Mouse (Mus musculus): ENCODE data around the gene Susd1. TPM values are rescaled to one million over a fixed set of nuclear protein-coding genes. Genes with fewer than 3 reads are reported as not detected.

Susd1 gene
- total and polyA plus RNA-seq, 3 experiments, result 1.6 to 6.1 (median 4.1) TPM

- H3K4me1 ChIP-seq (ENCODE audit: control insufficient read depth in 1 of 2, insufficient read depth in 2 of 2), result peaks cover 11 to 69% of the 10 kb centered on the region in 2 experiments
- H3K27ac ChIP-seq (ENCODE audit: insufficient read depth, low read depth), result no peak overlapping the region
- H3K9me3 ChIP-seq (replicated peaks; ENCODE audit: low read length), result no peaks in the 10 kb centered on the region
- no peak overlapping the region for H3K4me2 ChIP-seq (ENCODE audit: insufficient read depth, low read depth, poor library complexity, severe bottlenecking)
- no peaks in the 10 kb centered on the region for H3K36me3 ChIP-seq (replicated peaks in 1 of 2; ENCODE audit: control insufficient read depth in 1 of 2, insufficient read depth in 1 of 2, low read length in 1 of 2)
- TF ChIP-seq CTCF (conservative IDR thresholded peaks at IDR 0.05 in 1 of 2, IDR thresholded peaks at IDR 0.05 in 1 of 2; ENCODE audit: low read depth in 2 of 2, low read length in 2 of 2) (no peak), MXI1 (IDR thresholded peaks at IDR 0.05; ENCODE audit: low read depth, low read length) (no peak), CHD2 (IDR thresholded peaks at IDR 0.05; ENCODE audit: low read length) (no peak), E2F4 (IDR thresholded peaks at IDR 0.05; ENCODE audit: insufficient replicate concordance, low read depth, low read length) (no peak), RAD21 (IDR thresholded peaks at IDR 0.05; ENCODE audit: low read depth, low read length) (no peak), CHD1 (IDR thresholded peaks at IDR 0.05; ENCODE audit: low read depth, low read length) (no peak), HCFC1 (IDR thresholded peaks at IDR 0.05; ENCODE audit: low read depth, low read length) (no peak), JUND (conservative IDR thresholded peaks at IDR 0.05; ENCODE audit: low read depth, low read length) (no peak)
- H3K79me2 ChIP-seq (replicated peaks; ENCODE audit: control insufficient read depth, extremely low read depth, insufficient read depth, poor library complexity, severe bottlenecking), result no peaks in the 10 kb centered on the region
- H3K9ac ChIP-seq (ENCODE audit: insufficient read depth, low read depth), result no peak overlapping the region
- no peak for DNase-seq (ENCODE audit: extremely low read depth)
- in situ Hi-C loops (cut with MboI; ENCODE audit: low pct_ligation_motif_present, low pct_unique_long_range_greater_than_20kb, low sequenced_read_pairs) (loop anchor here (5.0 to 25.0 kb wide), 3 partner anchors 46 to 221 kb away; partner anchors contain the start of gene Ugcg), dilution Hi-C loops (cut with MboI; ENCODE audit: extremely low pct_ligation_motif_present, extremely low pct_unique_long_range_greater_than_20kb, low sequenced_read_pairs) (no loop called here)
- no peaks in the 10 kb centered on the region for H3K27me3 ChIP-seq (replicated peaks)
- H3K4me3 ChIP-seq (replicated peaks in 1 of 3; ENCODE audit: low read depth in 2 of 3, low read length in 2 of 3, poor library complexity in 1 of 3), result no peak overlapping the region
Observed at GRCm38 (mm10) chr4:59333424-59333895, 105.0 kb downstream of the Susd1 start.

GRCm38 (mm10) chr4:59332691-59333423, 105.6 kb downstream of the Susd1 start:
- peaks cover 11 to 69% of the 10 kb centered on the region in 2 experiments for H3K4me1 ChIP-seq (ENCODE audit: control insufficient read depth in 1 of 2, insufficient read depth in 2 of 2)
- H3K4me3 ChIP-seq (replicated peaks in 1 of 3; ENCODE audit: low read depth in 2 of 3, low read length in 2 of 3, poor library complexity in 1 of 3), result no peak overlapping the region
- no peaks in the 10 kb centered on the region for H3K36me3 ChIP-seq (replicated peaks in 1 of 2; ENCODE audit: control insufficient read depth in 1 of 2, insufficient read depth in 1 of 2, low read length in 1 of 2)
- no peaks in the 10 kb centered on the region for H3K9me3 ChIP-seq (replicated peaks; ENCODE audit: low read length)
- TF ChIP-seq CHD1 (IDR thresholded peaks at IDR 0.05; ENCODE audit: low read depth, low read length) (no peak), USF2 (conservative IDR thresholded peaks at IDR 0.05; ENCODE audit: low read depth, low read length) (no peak), NRF1 (IDR thresholded peaks at IDR 0.05; ENCODE audit: low read depth, low read length) (no peak), NELFE (IDR thresholded peaks at IDR 0.05; ENCODE audit: low read depth, low read length) (no peak), RAD21 (IDR thresholded peaks at IDR 0.05; ENCODE audit: low read depth, low read length) (no peak)
- H3K27ac ChIP-seq (ENCODE audit: insufficient read depth, low read depth), result no peak overlapping the region
- H3K27me3 ChIP-seq (replicated peaks), result no peaks in the 10 kb centered on the region
- no peak for DNase-seq (ENCODE audit: extremely low read depth)
- dilution Hi-C loops (cut with MboI; ENCODE audit: extremely low pct_ligation_motif_present, extremely low pct_unique_long_range_greater_than_20kb, low sequenced_read_pairs), result no loop called here
- no peaks in the 10 kb centered on the region for H3K79me2 ChIP-seq (replicated peaks; ENCODE audit: control insufficient read depth, extremely low read depth, insufficient read depth, poor library complexity, severe bottlenecking)
- H3K4me2 ChIP-seq (ENCODE audit: insufficient read depth, low read depth, poor library complexity, severe bottlenecking), result no peak overlapping the region
- in situ Hi-C loops (cut with MboI; ENCODE audit: low pct_ligation_motif_present, low pct_unique_long_range_greater_than_20kb, low sequenced_read_pairs), result loop anchor here (5.0 to 25.0 kb wide), 3 partner anchors 46 to 221 kb away; partner anchors contain the start of gene Ugcg
- no peak overlapping the region for H3K9ac ChIP-seq (ENCODE audit: insufficient read depth, low read depth)

DNA sequence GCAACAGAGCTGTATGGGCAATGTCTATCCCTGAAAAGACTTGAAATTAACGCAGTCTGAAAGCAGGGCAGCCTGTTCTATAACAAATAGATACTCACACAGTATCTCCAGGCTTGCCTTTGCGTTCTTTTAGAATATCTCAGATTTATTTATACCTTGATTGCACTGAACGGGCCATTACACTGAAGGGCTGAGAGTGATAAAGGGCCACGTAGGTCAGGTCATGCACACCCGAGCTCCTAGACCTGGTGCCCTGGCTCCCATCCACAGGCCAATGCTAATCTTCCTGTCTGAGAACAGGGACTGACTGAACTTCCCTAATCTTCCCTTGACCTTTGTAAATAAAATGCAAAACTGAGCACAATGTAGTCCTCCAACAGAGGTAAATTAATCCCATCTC, 106.3 kb downstream of the Susd1 start:
- H3K4me3 ChIP-seq (replicated peaks in 1 of 3; ENCODE audit: low read depth in 2 of 3, low read length in 2 of 3, poor library complexity in 1 of 3), result no peak overlapping the region
- H3K27ac ChIP-seq (ENCODE audit: insufficient read depth, low read depth), result peak overlapping the region; percentile 70; the same call in 1 of the 2 replicates
- dilution Hi-C loops (cut with MboI; ENCODE audit: extremely low pct_ligation_motif_present, extremely low pct_unique_long_range_greater_than_20kb, low sequenced_read_pairs) (no loop called here), in situ Hi-C loops (cut with MboI; ENCODE audit: low pct_ligation_motif_present, low pct_unique_long_range_greater_than_20kb, low sequenced_read_pairs) (loop anchor here (5.0 to 25.0 kb wide), 3 partner anchors 45 to 220 kb away; partner anchors contain the start of gene Ugcg)
- H3K4me2 ChIP-seq (ENCODE audit: insufficient read depth, low read depth, poor library complexity, severe bottlenecking), result no peak overlapping the region
- H3K27me3 ChIP-seq (replicated peaks), result no peaks in the 10 kb centered on the region
- H3K9ac ChIP-seq (ENCODE audit: insufficient read depth, low read depth), result no peak overlapping the region
- no peaks in the 10 kb centered on the region for H3K9me3 ChIP-seq (replicated peaks; ENCODE audit: low read length)
- no peak for DNase-seq (ENCODE audit: extremely low read depth)
- no peaks in the 10 kb centered on the region for H3K79me2 ChIP-seq (replicated peaks; ENCODE audit: control insufficient read depth, extremely low read depth, insufficient read depth, poor library complexity, severe bottlenecking)
- no peaks in the 10 kb centered on the region for H3K36me3 ChIP-seq (replicated peaks in 1 of 2; ENCODE audit: control insufficient read depth in 1 of 2, insufficient read depth in 1 of 2, low read length in 1 of 2)
- H3K4me1 ChIP-seq (ENCODE audit: control insufficient read depth in 1 of 2, insufficient read depth in 2 of 2), result peaks cover 11 to 63% of the 10 kb centered on the region in 2 experiments
- no peak for TF ChIP-seq USF1 (IDR thresholded peaks at IDR 0.05; ENCODE audit: low read depth, low read length)
- TF ChIP-seq GABPA (IDR thresholded peaks at IDR 0.05; ENCODE audit: insufficient replicate concordance, low read depth, low read length), result no peak
- TF ChIP-seq UBTF (IDR thresholded peaks at IDR 0.05; ENCODE audit: low read depth, low read length), result no peak
- no peak for TF ChIP-seq POLR2AphosphoS2 (IDR thresholded peaks at IDR 0.05; ENCODE audit: low read depth, low read length)
- TF ChIP-seq MAX (IDR thresholded peaks at IDR 0.05; ENCODE audit: low read length), result no peak
- no peak for TF ChIP-seq SMC3 (IDR thresholded peaks at IDR 0.05; ENCODE audit: low read depth, low read length)
- TF ChIP-seq RCOR1 (conservative IDR thresholded peaks at IDR 0.05; ENCODE audit: low read depth, low read length), result no peak
- TF ChIP-seq BHLHE40 (IDR thresholded peaks at IDR 0.05; ENCODE audit: low read depth, low read length), result no peak
- no peak for TF ChIP-seq HCFC1 (IDR thresholded peaks at IDR 0.05; ENCODE audit: low read depth, low read length)
- TF ChIP-seq E2F4 (IDR thresholded peaks at IDR 0.05; ENCODE audit: insufficient replicate concordance, low read depth, low read length), result no peak
- no peak for TF ChIP-seq IRF4 (IDR thresholded peaks at IDR 0.05; ENCODE audit: low read depth, low read length)
- no peak for TF ChIP-seq CTCF (conservative IDR thresholded peaks at IDR 0.05 in 1 of 2, IDR thresholded peaks at IDR 0.05 in 1 of 2; ENCODE audit: low read depth in 2 of 2, low read length in 2 of 2)
- no peak for TF ChIP-seq ZKSCAN1 (IDR thresholded peaks at IDR 0.05; ENCODE audit: borderline replicate concordance, low read depth, low read length)
- no peak for TF ChIP-seq ELF1 (IDR thresholded peaks at IDR 0.05; ENCODE audit: low read depth, low read length)
- TF ChIP-seq JUND (conservative IDR thresholded peaks at IDR 0.05; ENCODE audit: low read depth, low read length), result no peak
- no peak for TF ChIP-seq KAT2A (IDR thresholded peaks at IDR 0.05; ENCODE audit: insufficient replicate concordance, low read length)
